Mouse (Mus musculus): ENCODE data around the gene Med11. TPM values are rescaled to one million over a fixed set of nuclear protein-coding genes. Genes with fewer than 3 reads are reported as not detected.
"Not testable (repeated sequence)": the region's sequence is repeated elsewhere in the genome, so short reads cannot be mapped to it uniquely, and the experiment has no call there.

Gene Med11
- total RNA-seq (2021) = 10 to 100 TPM; 12.9 to 17.9 TPM
- long read RNA-seq, experiment 1, partial matches to known transcripts = 1 of 6 reads
- long read RNA-seq, experiment 1, other reads (novel, unspliced or antisense) = 1 of 6 reads
- long read RNA-seq, experiment 2, transcript Med11-201 (3 exons, 902 nt) = major isoform, 14 of 15 reads
- long read RNA-seq, experiment 2, partial matches to known transcripts = 0 of 15 reads
- long read RNA-seq, experiment 2, other reads (novel, unspliced or antisense) = 0 of 15 reads

DNA sequence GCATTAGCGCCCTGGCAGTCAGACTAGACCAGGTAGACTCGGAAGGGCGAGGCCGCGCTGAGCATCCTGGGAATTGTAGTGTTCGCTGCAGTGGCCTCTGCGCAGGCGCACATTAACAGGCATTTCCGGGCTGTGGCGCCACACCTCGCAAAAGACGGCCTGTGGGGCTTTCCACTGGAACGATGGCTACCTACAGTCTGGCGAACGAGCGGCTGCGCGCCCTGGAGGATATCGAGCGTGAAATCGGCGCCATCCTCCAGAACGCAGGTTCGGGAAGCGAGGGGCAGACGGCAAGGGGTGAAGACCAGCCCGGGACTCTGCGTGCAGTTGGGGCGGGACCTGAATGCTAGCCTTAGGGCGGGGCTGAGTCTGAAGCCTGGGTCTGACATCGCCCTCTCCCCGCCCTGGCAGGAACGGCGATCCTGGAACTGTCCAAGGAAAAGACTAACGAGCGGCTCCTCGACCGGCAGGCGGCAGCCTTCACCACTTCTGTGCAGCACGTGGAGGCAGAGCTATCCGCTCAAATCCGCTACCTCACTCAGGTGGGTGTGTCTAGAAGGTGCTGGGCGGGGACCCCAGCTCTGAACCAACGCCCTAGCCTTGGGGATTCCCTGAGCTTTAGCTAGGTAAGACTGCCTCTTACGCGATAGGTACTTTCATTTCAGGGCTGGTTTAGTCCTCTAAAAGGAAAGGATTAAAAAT lies at the start of gene Med11:
Gene Med11 (plus strand): TSS at position 123 of the 702 bp plus-strand sequence.
- peak; percentile 95 to 96 for DNase-seq (ENCODE audit: low spot score in 2 of 2)

GRCm38 (mm10) chr11:70403598-70403997 lies 48.1 kb upstream of the Med11 start:
- no peak for DNase-seq (ENCODE audit: low spot score in 2 of 2)

DNA sequence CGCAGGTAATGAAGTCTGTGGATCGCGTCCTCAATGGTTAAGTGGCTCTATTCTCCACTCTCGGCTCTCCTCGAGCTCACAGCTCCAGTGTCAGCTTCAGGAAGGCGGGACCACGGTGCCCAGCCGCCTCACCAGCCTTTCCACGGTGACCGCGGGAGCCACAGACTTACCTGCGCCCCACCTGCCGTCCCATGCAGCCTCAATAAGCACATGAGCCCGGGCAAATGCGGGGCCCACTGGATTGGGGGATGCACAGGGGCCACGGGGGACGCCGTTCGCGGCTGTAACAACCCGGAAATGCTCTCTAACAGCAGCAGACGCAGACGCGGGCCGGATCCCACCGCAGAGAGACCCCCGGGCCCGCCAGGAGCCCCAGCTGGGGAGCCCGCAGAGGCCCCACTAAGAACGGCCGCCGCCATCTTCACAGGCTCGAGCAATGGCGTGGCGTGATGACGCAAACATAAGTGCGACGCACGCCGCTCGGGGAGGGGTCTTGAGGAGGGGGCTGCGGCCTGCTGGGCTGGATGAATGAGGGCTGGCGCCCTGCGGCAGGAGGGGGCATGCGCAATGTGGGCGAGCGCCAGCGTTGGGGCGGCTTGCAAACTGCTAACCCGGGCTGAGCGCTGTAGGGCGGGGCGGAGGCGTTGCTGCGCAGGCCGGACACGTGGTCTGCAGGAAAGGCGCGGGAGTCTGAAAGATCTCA lies 42.0 kb upstream of the Med11 start, which contains the start of gene Pelp1:
Gene Pelp1 (minus strand): TSS at position 438 of the 703 bp plus-strand sequence.
- peak; percentile 95 for DNase-seq (ENCODE audit: low spot score in 2 of 2)

DNA sequence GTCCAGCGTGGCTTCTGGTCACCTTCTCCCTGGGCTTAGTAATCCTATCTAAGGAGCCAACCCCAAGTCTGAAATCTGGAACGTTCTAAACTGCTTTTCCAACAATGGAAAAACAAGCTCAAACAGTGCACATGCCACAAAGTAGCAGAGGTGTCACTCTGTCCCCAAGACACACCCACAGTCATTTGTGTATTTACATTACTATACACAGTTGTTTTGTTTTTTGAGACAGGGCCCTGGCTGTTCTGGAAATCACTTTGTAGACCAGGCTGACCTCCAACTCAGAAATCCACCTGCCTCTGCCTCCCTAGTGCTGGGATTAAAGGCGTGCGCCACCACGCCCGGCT lies 41.4 kb upstream of the Med11 start:
- no peak for DNase-seq (ENCODE audit: low spot score in 2 of 2)

DNA sequence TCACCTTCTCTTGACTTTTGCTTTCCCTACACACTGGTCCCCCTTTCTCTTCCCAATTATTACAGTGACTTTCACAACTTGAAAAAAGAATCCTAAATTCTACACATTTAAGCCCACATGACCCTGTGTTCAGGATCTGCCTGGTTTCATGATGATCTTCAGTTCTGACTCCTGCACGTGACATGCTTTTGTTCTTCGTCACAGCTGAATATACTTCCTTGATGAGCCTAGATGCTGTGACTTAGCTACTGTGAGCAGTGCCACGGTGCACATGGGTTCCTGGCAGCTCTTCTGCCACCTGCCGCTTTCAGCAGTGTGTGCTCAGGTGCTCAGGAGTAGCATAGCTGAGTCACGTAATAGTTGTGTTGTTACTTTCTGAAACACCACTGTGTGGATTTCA lies 39.1 kb upstream of the Med11 start:
- no peak for DNase-seq (ENCODE audit: low spot score in 2 of 2)

DNA sequence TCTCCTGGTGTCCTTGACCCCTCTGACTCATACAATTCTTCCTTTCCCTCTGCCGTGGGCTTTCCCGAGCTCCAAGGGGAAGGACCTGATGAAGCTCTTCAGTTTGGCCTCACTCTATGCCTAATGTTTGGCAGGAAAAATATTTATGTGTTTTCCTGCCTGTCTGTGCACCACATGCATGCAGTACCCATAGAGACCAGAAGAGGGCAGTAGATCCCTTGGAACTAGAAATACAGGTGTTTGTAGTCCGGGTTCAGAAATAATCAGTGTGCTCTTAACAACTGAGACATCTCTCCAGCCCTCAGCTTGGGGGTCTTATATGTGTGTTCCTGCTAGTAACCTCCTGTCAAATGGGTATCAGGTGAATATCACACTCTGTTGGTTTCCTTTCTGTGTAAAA lies 37.8 kb upstream of the Med11 start:
- DNase-seq (ENCODE audit: low spot score in 2 of 2) = peak; percentile 74 to 85

DNA sequence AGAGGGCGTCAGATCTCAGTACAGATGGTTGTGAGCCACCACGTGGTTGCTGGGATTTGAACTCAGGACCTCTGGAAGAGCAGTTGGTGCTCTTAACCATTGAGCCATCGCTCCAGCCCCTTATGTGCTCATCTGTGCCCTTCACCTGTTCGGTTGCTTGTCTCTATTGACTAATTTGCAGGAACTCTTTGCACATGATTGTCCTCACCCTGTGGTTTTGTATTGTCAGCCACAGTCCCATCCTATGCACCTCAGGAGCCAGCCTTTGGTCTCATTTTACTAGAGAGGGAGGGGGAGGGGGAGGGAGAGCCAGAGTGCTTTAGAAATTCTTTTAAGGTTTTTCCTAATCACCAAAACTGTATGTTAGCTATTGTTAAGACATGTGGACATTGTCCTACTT lies 33.5 kb upstream of the Med11 start:
- no peak for DNase-seq (ENCODE audit: low spot score in 2 of 2)

DNA sequence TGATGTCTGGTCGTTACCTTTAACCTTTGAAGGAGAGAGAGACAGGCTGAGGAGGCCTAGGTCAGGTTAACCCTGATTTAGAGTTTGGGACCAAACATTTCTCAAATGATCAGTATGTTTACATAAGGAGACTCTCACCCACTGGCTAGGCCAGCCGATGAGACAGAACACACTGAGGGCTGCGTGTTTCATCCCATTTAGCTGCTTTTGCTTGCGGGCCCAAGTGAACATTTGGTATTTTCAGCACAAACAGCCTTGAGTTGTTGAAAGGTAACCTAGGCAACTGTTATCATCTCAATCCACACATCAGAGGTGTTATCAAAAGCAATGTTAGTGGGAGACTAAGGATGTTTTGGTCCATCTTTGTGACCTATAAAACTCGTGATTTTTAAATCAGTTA lies 32.2 kb upstream of the Med11 start:
- peak in 1 of 2 experiments; percentile 14 for DNase-seq (ENCODE audit: low spot score in 2 of 2)

DNA sequence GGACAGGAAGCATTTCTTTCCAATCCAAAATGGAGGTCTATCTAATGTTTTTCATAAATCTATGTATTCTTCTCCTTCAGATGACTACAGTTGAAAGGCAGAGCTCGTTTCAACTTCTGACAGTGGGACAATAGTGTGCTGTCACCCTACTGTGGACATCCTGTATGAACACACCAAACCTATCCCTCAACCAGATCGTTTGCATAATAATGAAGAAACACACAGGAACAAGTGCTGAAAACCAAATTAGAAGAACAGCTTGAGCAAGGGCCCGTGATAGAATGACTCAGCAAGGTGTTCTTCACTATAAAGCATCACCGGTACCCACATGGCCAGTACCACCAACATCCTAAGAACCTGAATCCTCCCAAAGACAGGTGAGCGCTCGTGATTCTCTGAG lies 25.1 kb upstream of the Med11 start:
- DNase-seq (ENCODE audit: low spot score in 2 of 2) = not testable (repeated sequence)

DNA sequence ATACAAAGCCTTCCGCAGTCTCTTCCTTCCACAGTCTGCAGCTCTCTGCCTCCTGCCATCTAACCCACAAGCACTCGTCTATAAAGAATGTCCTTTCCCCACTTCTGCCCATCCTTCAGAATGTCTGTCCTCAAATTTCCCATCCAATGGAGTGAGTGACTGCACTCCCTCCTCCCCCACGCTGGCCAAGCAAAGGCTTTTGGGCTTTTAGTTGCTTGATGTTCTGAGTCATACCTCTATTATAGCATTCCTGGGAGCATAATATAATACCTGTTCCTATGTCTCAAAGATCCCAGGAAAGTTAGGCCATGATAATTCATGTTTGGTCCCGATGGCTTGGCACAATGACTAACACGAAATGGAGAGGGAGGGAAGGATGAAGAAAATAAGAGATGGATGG lies 20.1 kb upstream of the Med11 start:
- DNase-seq (ENCODE audit: low spot score in 2 of 2) = peak in 1 of 2 experiments; percentile 14

DNA sequence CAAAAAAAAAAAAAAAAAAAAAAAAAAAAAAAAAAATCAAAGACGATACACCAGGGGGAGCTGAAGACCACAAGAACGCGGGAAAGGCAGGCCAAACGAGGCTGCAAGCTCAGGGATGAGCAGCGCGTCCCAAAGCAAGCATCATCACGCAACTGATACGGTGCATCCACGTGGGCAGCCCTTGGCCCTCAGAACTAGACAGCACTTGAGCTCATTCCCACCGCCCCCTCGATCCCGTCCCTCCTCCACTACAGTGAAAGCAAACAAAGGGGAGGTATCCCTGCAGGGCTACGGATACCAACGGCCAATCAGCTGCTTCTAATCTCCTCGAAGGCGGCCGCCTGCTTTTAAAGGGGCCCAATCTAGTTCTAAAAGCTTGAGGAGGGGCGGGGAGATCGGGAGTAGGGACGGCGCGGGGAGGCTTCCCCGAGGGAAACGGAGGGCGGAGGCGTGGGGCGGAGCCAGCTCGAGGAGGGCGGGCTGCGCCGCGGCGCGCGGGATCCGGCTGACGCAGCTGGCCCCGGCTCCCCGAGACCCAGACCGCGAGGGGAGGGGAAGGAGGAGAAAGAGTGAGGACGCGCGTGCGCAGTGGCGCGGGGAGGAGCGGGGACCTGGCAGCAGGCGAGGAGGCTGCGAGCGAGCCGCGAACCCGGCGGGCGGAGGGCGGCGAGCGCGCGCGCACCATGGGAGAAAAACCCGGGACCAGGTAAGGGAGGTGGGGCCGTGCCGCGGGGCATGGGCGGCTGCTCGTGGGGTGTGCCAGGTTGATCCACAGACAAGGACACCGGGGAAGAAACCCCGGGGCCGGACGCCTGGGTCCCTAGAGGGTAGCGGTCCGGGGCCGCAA lies 19.4 kb upstream of the Med11 start, which contains the start of gene Arrb2:
Gene Arrb2 (plus strand): TSS at position 588 of the 847 bp plus-strand sequence.
- peak; percentile 97 to 99 for DNase-seq (ENCODE audit: low spot score in 2 of 2)

DNA sequence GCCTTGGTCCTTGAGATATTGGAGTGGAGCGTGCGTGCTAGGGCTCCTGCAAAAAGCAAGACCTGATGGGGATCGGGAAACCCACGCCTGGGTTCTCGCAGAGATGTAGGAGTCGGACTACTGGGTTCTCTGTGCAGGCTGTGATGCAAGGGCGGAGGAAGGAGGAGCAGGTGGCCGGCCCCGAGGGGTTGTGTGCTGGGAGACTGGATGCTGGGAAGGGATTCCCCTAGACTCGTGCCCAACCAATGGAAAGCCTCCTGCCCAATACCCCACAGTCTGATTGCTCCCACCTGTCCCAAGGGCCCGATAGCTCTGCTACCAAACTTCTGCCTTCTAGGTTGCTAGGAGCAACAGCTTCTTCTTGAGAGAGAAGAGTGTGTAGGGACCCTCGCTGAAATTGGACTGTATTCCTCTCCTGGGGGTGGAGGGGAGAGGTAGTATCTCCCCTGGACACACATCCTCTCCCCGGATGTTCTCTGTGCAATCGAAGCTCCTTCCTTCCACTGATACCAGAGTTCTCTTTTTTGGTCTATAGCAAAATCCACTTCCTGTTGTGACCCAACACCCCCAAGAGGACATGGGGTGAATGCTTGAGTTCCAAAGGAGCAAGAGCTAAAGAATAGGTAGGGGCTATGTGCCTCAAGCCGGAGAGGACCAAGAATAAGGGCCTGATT lies 18.7 kb upstream of the Med11 start:
- peak; percentile 61 to 71 for DNase-seq (ENCODE audit: low spot score in 2 of 2)

- DNase-seq (ENCODE audit: low spot score in 2 of 2) = no peak
Observed at GRCm38 (mm10) chr11:70433569-70433943, 18.2 kb upstream of the Med11 start.

DNA sequence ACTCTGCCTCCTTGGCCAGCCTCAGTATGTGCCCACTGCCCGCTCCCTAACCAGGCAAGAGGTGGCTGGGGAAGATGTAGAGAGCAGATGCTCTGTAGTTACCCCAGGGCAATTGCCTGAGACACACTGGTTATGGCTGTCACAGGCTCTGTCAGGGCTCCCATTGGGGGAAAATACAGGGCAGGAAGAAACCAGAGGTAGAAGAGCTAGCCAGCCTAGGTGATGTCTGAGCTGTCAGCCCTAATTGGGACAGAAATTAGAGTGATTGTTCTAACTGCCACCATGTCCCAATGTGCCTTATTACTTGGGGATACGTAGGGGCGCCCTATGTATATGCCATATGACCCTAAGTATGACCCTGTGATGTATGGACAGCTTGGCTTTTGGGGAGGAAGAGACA lies 17.8 kb upstream of the Med11 start:
- DNase-seq (ENCODE audit: low spot score in 2 of 2) = no peak

GRCm38 (mm10) chr11:70435476-70435875 lies 16.2 kb upstream of the Med11 start:
- DNase-seq (ENCODE audit: low spot score in 2 of 2) = no peak

GRCm38 (mm10) chr11:70437426-70437825 lies 14.3 kb upstream of the Med11 start:
- DNase-seq (ENCODE audit: low spot score in 2 of 2) = no peak

DNA sequence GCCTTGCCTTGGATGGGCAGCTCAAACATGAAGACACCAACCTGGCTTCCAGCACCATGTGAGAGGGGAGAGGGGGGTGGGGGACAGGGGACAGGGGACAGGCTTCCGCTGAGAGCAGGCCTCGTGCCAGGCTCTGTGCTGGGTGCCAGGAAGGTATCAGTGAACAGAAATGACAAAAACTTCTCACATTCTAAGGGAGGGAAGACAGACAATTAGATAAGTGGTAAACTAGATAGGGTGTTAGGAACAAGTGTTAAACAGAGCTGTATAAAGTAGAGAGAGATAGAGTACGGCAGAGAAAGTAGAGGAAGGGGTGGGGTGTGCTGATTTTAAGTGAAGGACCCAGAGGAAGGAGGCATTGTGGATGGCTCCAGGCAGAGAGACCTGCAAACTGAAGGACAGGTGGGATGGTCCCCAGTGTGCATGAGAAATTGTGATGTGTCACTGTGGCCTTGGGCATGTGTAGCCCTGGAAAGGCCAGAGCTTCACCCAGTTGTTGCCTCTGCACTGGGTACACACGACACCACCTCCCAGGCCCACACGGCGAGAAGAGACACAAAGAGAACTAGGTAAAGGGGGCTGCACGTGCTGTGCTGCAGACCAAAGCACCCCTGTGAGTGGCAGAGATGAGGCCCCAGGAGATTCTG lies 12.9 kb upstream of the Med11 start:
- DNase-seq (ENCODE audit: low spot score in 2 of 2) = no peak

DNA sequence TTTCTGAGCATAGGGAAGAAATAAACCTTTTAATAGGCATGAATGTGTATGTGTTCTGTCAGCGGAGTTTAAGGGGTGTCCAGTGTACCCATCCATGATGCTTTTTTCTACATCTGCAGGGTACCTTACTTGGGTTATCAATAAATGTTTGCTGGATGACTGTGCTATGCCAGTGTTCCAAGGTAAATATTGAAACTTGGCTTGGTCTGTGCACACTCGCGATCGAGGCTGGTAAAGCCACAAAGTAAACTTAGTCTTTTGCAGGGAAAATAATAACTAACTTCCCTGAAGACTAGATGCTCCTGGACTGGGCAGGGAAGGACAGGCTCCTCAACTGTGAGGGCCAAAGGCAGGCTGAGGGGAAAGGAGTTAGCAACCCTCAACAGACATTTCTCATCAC lies 11.1 kb upstream of the Med11 start:
- no peak for DNase-seq (ENCODE audit: low spot score in 2 of 2)

DNA sequence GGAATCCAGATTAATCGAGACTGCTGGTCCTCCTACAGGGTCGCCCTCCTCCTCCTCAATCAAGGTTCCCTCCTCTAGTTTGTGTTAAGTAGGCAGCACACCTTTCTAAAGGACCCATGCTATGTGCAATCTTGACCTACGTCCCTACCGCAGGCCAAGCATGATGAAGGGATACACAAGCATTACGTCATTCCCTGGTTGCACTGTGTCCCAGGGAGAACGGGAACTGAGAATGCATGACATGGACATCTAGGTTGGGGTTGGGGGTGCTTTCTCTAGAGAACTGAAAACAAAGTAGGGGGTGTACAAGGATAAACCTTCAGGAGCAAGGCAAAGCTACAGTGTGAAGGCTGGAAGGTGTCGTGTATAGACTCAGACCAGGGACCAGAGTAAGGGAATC lies 9.8 kb upstream of the Med11 start:
- no peak for DNase-seq (ENCODE audit: low spot score in 2 of 2)

DNA sequence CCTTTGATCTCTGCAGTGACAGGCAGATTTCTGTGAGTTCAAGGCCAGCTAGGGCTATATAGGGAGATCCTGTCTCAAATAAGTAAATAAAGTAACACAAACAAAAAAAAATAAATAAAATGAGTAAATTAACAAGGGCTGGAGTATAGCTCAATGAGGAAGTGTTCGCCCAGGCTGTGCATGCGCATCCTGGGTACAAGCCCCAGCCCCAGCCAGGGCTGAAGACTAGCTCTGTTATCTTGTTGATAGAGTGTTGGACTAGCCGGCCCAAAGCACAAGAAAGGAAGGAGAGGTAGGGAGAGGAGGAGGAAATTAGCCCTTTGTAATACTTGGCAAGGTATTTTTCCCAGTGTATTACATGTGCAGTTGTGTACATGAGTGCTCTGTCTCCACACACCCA lies 7.8 kb upstream of the Med11 start:
- DNase-seq (ENCODE audit: low spot score in 2 of 2) = no peak

All from layer of hippocampus, postnatal 14 days (tissue).